Mouse (Mus musculus): ENCODE data around the gene Frrs1l. TPM values are rescaled to one million over a fixed set of nuclear protein-coding genes. Genes with fewer than 3 reads are reported as not detected.

Gene Frrs1l
- total RNA-seq, 2 experiments from 2014 or later, result 209 to 220 TPM

GRCm38 (mm10) chr4:56989431-56990214 lies 568 bp downstream of the Frrs1l start:
- DNase-seq (ENCODE audit: low spot score in 2 of 2), result peak; percentile 51 to 67

- DNase-seq (ENCODE audit: low spot score in 2 of 2), result peak; percentile 54 to 71
Measured at GRCm38 (mm10) chr4:56965586-56966179, 24.5 kb downstream of the Frrs1l start.

GRCm38 (mm10) chr4:56963687-56964086 lies 26.5 kb downstream of the Frrs1l start:
- DNase-seq (ENCODE audit: low spot score in 2 of 2), result peak; percentile 64 to 71

- no peak for DNase-seq (ENCODE audit: low spot score in 2 of 2)
Measured at GRCm38 (mm10) chr4:56961320-56961925, 28.8 kb downstream of the Frrs1l start.

GRCm38 (mm10) chr4:56957518-56957917 lies 32.7 kb downstream of the Frrs1l start:
- no peak for DNase-seq (ENCODE audit: low spot score in 2 of 2)

GRCm38 (mm10) chr4:56953235-56953634 lies 37.0 kb downstream of the Frrs1l start:
- DNase-seq (ENCODE audit: low spot score in 2 of 2), result no peak

GRCm38 (mm10) chr4:56951701-56952100 lies 38.5 kb downstream of the Frrs1l start:
- DNase-seq (ENCODE audit: low spot score in 2 of 2), result no peak

GRCm38 (mm10) chr4:56949494-56949893 lies 40.7 kb downstream of the Frrs1l start:
- no peak for DNase-seq (ENCODE audit: low spot score in 2 of 2)

- peak; percentile 90 to 94 for DNase-seq (ENCODE audit: low spot score in 2 of 2)
Measured at GRCm38 (mm10) chr4:56946641-56947640, 43.2 kb downstream of the Frrs1l start, which contains the start of gene Tmem245. Gene Tmem245 (minus strand): TSS chr4:56947437.

GRCm38 (mm10) chr4:56946180-56946579 lies 44.0 kb downstream of the Frrs1l start:
- DNase-seq (ENCODE audit: low spot score in 2 of 2), result no peak

- no peak for DNase-seq (ENCODE audit: low spot score in 2 of 2)
Measured at GRCm38 (mm10) chr4:56944286-56944685, 45.9 kb downstream of the Frrs1l start.

- no peak for DNase-seq (ENCODE audit: low spot score in 2 of 2)
Measured at GRCm38 (mm10) chr4:56943258-56943657, 46.9 kb downstream of the Frrs1l start.

- no peak for DNase-seq (ENCODE audit: low spot score in 2 of 2)
Measured at GRCm38 (mm10) chr4:56942567-56942966, 47.6 kb downstream of the Frrs1l start.

GRCm38 (mm10) chr4:56941481-56941880 lies 48.7 kb downstream of the Frrs1l start:
- no peak for DNase-seq (ENCODE audit: low spot score in 2 of 2)

GRCm38 (mm10) chr4:56937136-56937535 lies 53.1 kb downstream of the Frrs1l start:
- DNase-seq (ENCODE audit: low spot score in 2 of 2), result no peak

- no peak for DNase-seq (ENCODE audit: low spot score in 2 of 2)
Measured at GRCm38 (mm10) chr4:56935327-56935726, 54.9 kb downstream of the Frrs1l start.

- DNase-seq (ENCODE audit: low spot score in 2 of 2), result no peak
Measured at GRCm38 (mm10) chr4:56933154-56933553, 57.0 kb downstream of the Frrs1l start.

GRCm38 (mm10) chr4:56932096-56932495 lies 58.1 kb downstream of the Frrs1l start:
- DNase-seq (ENCODE audit: low spot score in 2 of 2), result no peak

GRCm38 (mm10) chr4:56930312-56930711 lies 59.9 kb downstream of the Frrs1l start:
- DNase-seq (ENCODE audit: low spot score in 2 of 2), result no peak

- DNase-seq (ENCODE audit: low spot score in 2 of 2), result no peak
Measured at GRCm38 (mm10) chr4:56926971-56927370, 63.2 kb downstream of the Frrs1l start.

GRCm38 (mm10) chr4:56922229-56922628 lies 68.0 kb downstream of the Frrs1l start:
- DNase-seq (ENCODE audit: low spot score in 2 of 2), result no peak

Measured in left cerebral cortex, adult 18-20 months (tissue).